In the genomic region with DNA sequence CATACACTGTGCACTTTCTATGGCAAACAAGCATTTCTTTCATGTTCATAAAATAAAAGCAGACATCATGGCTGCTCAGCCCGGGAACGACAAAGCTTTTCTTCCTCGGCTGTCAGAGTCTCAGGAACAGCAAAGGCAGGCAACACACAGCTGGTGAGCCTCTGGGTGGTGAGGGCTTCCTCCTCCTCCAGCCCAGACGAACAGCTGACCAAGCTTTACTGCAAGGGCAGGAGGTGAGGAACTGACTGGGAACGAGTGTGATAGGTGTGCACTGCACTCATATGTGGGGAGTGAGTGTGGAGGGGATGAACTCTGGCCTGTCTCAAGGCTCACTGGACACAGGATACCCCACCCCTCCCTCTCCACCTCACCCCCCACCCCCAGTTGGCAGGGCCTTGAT, we compare ENCODE assay signal across 9 mouse cellular contexts. TPM values are rescaled to one million over a fixed set of nuclear protein-coding genes. Genes with fewer than 3 reads are reported as not detected.
A peak's percentile ranks its signal among the peaks of the same experiment; 100 is the strongest.
DNase-seq lines count a peak whose midpoint lies in the region; ATAC-seq lines count a peak whose summit lies in the region.
"Had no signal": no experiment of that assay in that cellular context is flagged by ENCODE, and none has a peak within 500 bp of the region (broad histone marks: within the 10 kb centered on the region; RNA-seq: fewer than 3 reads in every experiment).

No protein-coding gene starts in this region.

- H3K27me3 ChIP-seq in heart, embryonic 16.5 days (ENCODE audit: control insufficient read depth, insufficient read depth, low read length), result no peaks in the 10 kb centered on the region
- no peaks in the 10 kb centered on the region for H3K27me3 ChIP-seq in embryonic facial prominence, embryonic 15.5 days

- 46% methylated on average over 5 of the region's 5 CpGs for WGBS in heart, embryonic 16.5 days
- 57% methylated on average over 5 of the region's 5 CpGs for WGBS in embryonic facial prominence, embryonic 15.5 days

- DNase-seq in adrenal gland, adult 8-10 months, result peak; percentile 3
- no peak for DNase-seq in adrenal gland, postnatal 36 days
- DNase-seq in heart, adult 11 months, result no peak
- DNase-seq in kidney, postnatal 10 days, result peak; percentile 47
- DNase-seq in frontal cortex, adult 2 months (ENCODE audit: extremely low spot score in 1 of 2, low spot score in 1 of 2), result no peak
- DNase-seq in ovary, adult 18-20 months (ENCODE audit: low spot score), result no peak
- DNase-seq: liver, embryonic 13.5 days had no signal

- H3K9me3 ChIP-seq in heart, embryonic 16.5 days (replicated peaks; ENCODE audit: control insufficient read depth, low read length), result no peaks in the 10 kb centered on the region
- no peaks in the 10 kb centered on the region for H3K9me3 ChIP-seq in embryonic facial prominence, embryonic 15.5 days (replicated peaks)
- H3K9me3 ChIP-seq: liver, embryonic 13.5 days had no signal

- peak overlapping the region; percentile 98 for H3K27ac ChIP-seq in heart, embryonic 16.5 days (ENCODE audit: low read length)
- 0 out of 2 replicates have a peak overlapping the region, but pooled peaks have one; percentile 44 for H3K27ac ChIP-seq in embryonic facial prominence, embryonic 15.5 days (replicated peaks)

- peaks cover 51% of the 10 kb centered on the region for H3K4me1 ChIP-seq in heart, embryonic 16.5 days (ENCODE audit: control insufficient read depth, insufficient read depth, low read length)
- peaks cover 37% of the 10 kb centered on the region for H3K4me1 ChIP-seq in embryonic facial prominence, embryonic 15.5 days

- no peak overlapping the region for H3K4me2 ChIP-seq in heart, embryonic 16.5 days (ENCODE audit: low read depth, low read length)
- H3K4me2 ChIP-seq in embryonic facial prominence, embryonic 15.5 days (replicated peaks), result no peak overlapping the region
- H3K4me2 ChIP-seq: liver, embryonic 13.5 days had no signal

- peaks cover 37% of the 10 kb centered on the region for H3K36me3 ChIP-seq in heart, embryonic 16.5 days (ENCODE audit: control insufficient read depth, insufficient read depth)
- H3K36me3 ChIP-seq in embryonic facial prominence, embryonic 15.5 days, result peaks cover 30% of the 10 kb centered on the region

- H3K4me3 ChIP-seq in heart, embryonic 16.5 days (ENCODE audit: low read length), result no peak overlapping the region
- H3K4me3 ChIP-seq in embryonic facial prominence, embryonic 15.5 days (replicated peaks), result no peak overlapping the region
- H3K4me3 ChIP-seq: liver, embryonic 13.5 days had no signal

- peak overlapping the region; percentile 28; the same call in 1 of the 2 replicates for H3K9ac ChIP-seq in heart, embryonic 16.5 days (ENCODE audit: low read length)
- H3K9ac ChIP-seq in embryonic facial prominence, embryonic 15.5 days, result no peak overlapping the region
- H3K9ac ChIP-seq: liver, embryonic 13.5 days had no signal

- no peak for ATAC-seq in heart, embryonic 16.5 days (replicated peaks; ENCODE audit: extremely low read depth, insufficient read depth, low FRiP score)
- no peak for ATAC-seq in embryonic facial prominence, embryonic 15.5 days (ENCODE audit: insufficient number of reproducible peaks, low FRiP score, low TSS enrichment, low read depth)

RNA-seq across cellular contexts. Expression of a gene that starts 24.7 kb away (rescaled TPM):
- 100 to 1,000 TPM in 2 of 4 experiments, 10 to 100 TPM in 2; 86.1 to 150 (median 104) TPM for total RNA-seq in adrenal gland, adult 8-10 months (2022)
- 10 to 100 TPM; 68.5 to 75.7 TPM for total RNA-seq in adrenal gland, postnatal 36 days (2021)
- 39.8 and 46.7 TPM in 2 replicates for polyA plus RNA-seq in heart, embryonic 16.5 days (2015; fragmentation: Nextera tagmentation; extraction: Ambion mirVana)
- polyA plus RNA-seq in embryonic facial prominence, embryonic 15.5 days (2015; fragmentation: Nextera tagmentation; extraction: Ambion mirVana), result 31.9 and 40.2 TPM in 2 replicates
- 42.1 and 44.2 TPM in 2 replicates for polyA plus RNA-seq in frontal cortex, adult 2 months (2012; rRNA removed)

RNA-seq across cellular contexts. Expression of a gene that starts 28.1 kb away (rescaled TPM):
- total RNA-seq in adrenal gland, adult 8-10 months (2022), result not detected
- total RNA-seq in adrenal gland, postnatal 36 days (2021), result under 1 TPM in 1 of 2 experiments, not detected in 1; 0.36 TPM
- 0.17 and 2.1 TPM in 2 replicates for polyA plus RNA-seq in heart, embryonic 16.5 days (2015; fragmentation: Nextera tagmentation; extraction: Ambion mirVana)
- 0.32 TPM in 1 of 2 replicates, not detected in the other for polyA plus RNA-seq in embryonic facial prominence, embryonic 15.5 days (2015; fragmentation: Nextera tagmentation; extraction: Ambion mirVana)
- polyA plus RNA-seq in frontal cortex, adult 2 months (2012; rRNA removed), result 0.24 and 0.25 TPM in 2 replicates

Comparison
In these comparisons a context has a peak if more than half of its experiments do, and no peak if none do; other contexts are left out.
1. DNase-seq: peak in adrenal gland, adult 8-10 months (single experiment) and kidney, postnatal 10 days (single experiment); none in adrenal gland, postnatal 36 days (0 of 2), heart, adult 11 months (single experiment), frontal cortex, adult 2 months (0 of 2) and ovary, adult 18-20 months (single experiment).